Mouse (Mus musculus) E14TG2a.4 (cell line): ENCODE measurements around the gene Myo9b.
"Not testable (repeated sequence)": the region's sequence is repeated elsewhere in the genome, so short reads cannot be mapped to it uniquely, and the experiment has no call there.

Source experiments
- H3K27me3 ChIP-seq: 2 replicates; pipeline ENCODE4 v1.6.1; 2014; ENCODE audit warnings: low read length, control low read depth; ENCODE audit not compliant: insufficient read depth
- H3K36me3 ChIP-seq: 2 replicates; pipeline ENCODE4 v1.6.1; 2014; ENCODE audit warnings: low read length, control low read depth; ENCODE audit not compliant: insufficient read depth
- H3K4me1 ChIP-seq: replicated peaks from 2 replicates; pipeline ENCODE4 v1.6.1; 2014; ENCODE audit warnings: low read depth, low read length, control low read depth
- H3K4me3 ChIP-seq: replicated peaks from 2 replicates; pipeline ENCODE4 v1.5.1; 2014; ENCODE audit warnings: mild to moderate bottlenecking, low read length
- H3K9me3 ChIP-seq: 2 replicates; pipeline ENCODE4 v1.6.1; 2014; ENCODE audit warnings: low read length, control low read depth
- CTCF ChIP-seq: conservative IDR thresholded peaks from 2 replicates; pipeline ENCODE4 v1.5.1; 2014; ENCODE audit warnings: low read length
- NANOG ChIP-seq: IDR thresholded peaks from 2 replicates; pipeline ENCODE4 v1.6.1; 2014; ENCODE audit warnings: borderline replicate concordance, low read length, mixed read lengths
- POU5F1 ChIP-seq: IDR thresholded peaks from 2 replicates; pipeline ENCODE4 v1.6.1; 2014; ENCODE audit warnings: low read length, borderline replicate concordance

The Myo9b gene

DNA sequence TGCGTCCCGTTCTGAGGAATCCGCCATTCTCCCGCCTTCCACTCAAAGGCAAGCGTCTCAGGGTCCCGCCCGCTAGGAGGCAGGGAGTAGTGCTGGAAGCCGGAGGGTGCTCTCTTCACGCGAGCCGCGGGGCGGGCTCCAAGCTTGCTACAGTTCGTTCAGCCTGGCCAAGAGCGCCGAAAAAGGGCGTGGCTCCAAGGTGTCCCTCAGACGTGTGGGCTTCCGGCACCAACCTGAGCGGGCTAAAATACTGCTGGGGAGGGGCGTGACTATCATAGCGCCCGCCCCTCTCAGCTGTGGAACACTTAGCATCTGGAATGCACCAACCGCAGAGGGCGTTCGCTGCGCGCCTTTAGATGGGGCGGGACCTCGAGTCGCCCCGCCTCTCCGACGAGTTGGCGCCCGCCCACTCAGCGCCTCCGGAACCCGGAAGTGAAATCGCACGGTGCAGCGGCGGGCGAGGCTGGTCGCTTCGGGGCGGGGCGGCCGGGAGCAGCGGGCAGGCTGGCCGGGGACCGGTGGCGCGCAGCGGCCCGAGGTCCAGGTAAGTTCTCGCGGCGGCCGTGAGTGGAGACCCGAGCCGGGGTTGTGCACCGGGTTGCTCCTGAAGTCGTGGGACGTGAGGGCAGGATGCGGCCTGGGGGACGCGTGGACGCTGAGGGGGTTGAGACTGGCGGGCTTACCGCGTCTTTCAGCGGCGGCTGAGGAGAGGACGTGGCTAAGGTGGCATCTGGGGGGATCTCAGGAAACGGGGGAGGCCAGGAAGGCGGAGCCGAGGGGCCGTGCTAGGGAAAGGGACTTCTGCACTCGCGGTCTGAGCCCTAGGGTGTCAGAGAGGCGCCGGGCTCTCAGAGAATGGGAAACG, at the start of gene Myo9b, which contains the start of gene Haus8:
Gene Myo9b (plus strand): TSS at position 429 of the 865 bp plus-strand sequence.
Gene Haus8 (minus strand): TSS at position 649 of the 865 bp plus-strand sequence.
- TF ChIP-seq NANOG = no peak
- TF ChIP-seq CTCF = no peak
- TF ChIP-seq POU5F1 = no peak
- Histone ChIP-seq H3K36me3 (peaks cover 32% of the 10 kb centered on the region), H3K27me3 (no peaks in the 10 kb centered on the region)

DNA sequence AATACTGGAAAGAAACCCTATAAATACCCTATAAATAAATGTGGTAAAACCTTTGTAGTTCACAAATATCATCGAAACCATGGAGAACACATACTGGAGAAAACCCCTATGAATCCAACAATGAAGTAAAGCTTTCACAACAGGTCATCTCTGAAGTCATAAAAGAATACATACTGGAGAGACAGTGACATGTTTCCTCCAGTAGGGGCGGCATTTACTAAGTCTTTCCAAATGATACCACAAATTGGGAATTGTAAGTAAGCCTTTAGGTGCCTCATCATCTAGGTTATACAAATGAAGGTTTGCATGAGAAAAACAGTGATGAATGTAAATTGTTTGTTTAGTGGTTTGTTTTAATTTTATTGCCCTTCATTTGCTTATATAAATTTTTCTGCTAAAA, 48.0 kb upstream of the Myo9b start:
- H3K36me3 ChIP-seq = no peaks in the 10 kb centered on the region
- TF ChIP-seq NANOG = no peak
- no peak for TF ChIP-seq POU5F1
- TF ChIP-seq CTCF = peak; percentile 25
- no peaks in the 10 kb centered on the region for H3K4me1 ChIP-seq
- no peak overlapping the region for H3K4me3 ChIP-seq
- H3K27me3 ChIP-seq = no peaks in the 10 kb centered on the region
- H3K9me3 ChIP-seq = peaks cover 8% of the 10 kb centered on the region; the same call in 1 of the 2 replicates

More for the DNA sequence above, at the start of gene Myo9b, which contains the start of gene Haus8:
- H3K9me3 ChIP-seq = no peaks in the 10 kb centered on the region
- peak within 1 kb of the TSS; percentile 98 for H3K4me3 ChIP-seq
- peaks cover 36% of the 10 kb centered on the region for H3K4me1 ChIP-seq

DNA sequence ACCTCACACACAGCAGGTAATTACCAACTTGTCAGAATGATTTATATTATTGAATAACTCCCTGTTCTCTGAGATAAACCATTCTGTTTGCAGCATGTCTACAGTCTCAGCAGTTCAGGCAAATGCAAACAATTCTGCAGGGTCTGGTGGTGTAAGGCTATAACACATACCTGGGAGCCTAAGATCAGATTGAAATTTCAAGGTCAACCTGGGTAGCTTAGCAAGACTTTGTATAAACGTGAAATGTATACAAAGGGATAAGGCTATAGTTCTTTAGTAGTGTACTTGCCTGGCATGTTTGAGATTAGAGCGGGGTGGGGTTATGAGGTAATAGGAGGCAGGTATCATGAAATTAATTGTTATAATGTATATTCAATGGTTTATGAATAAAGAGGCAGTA, 29.8 kb upstream of the Myo9b start:
- Histone ChIP-seq H3K4me3 (no peak overlapping the region), H3K9me3 (no peaks in the 10 kb centered on the region), H3K4me1 (no peaks in the 10 kb centered on the region), H3K27me3 (no peaks in the 10 kb centered on the region), H3K36me3 (no peaks in the 10 kb centered on the region)
- TF ChIP-seq POU5F1 = no peak
- no peak for TF ChIP-seq NANOG
- no peak for TF ChIP-seq CTCF

DNA sequence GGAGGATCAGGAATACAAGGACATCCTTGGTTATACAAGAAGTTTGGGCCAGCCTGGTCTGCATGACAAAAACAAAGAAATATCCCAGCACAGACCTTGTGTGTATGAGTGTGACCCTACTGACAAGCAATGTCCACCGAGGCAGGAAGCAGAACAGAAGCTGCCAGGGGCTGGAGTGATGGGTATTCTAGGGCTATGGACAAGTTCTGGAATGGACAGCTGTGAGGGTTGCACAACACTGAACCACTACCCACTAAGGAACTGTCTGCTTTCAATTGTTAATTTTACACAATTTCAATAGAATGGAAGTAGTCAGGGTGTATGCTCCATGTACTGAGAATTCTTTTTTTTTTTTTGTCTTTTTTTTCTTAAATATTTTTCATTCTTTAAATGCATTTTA, 24.3 kb upstream of the Myo9b start:
- Histone ChIP-seq H3K4me1 (no peaks in the 10 kb centered on the region), H3K36me3 (peaks cover 20% of the 10 kb centered on the region), H3K9me3 (no peaks in the 10 kb centered on the region), H3K27me3 (no peaks in the 10 kb centered on the region), H3K4me3 (no peak overlapping the region)
- TF ChIP-seq NANOG = no peak
- TF ChIP-seq POU5F1 = no peak
- no peak for TF ChIP-seq CTCF

DNA sequence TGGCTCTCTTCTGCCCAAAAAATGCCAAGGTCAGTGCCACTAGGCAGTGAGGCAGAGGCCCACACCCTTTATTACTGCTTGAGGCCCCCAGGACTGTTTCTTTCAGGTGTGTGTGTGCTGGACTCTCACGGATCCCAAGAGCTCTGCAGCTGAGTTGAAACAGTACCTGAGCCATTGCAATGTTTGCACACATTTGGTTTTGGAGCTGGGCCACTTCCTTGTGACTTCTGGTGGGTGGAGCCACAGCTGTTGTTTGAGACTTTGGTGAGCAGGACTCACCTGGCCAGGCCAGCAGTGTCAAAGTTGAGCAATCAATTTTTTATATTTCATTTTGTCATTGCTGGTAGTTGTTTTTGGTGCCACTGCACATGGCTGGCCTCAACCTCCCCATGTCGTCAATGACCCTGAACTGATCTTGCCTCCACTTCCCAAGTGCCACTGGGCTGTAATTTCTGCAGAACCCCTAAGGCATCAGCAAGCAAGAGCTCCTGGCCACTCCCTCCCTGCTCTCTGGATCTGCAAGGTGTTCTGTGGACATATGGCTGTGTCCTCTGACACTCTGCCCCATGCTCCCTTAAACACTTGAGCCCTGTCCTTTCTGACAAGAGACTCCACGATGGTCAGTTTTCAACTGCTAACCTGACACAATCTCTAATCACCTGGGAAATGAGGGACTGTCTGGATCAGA, 15.8 kb upstream of the Myo9b start:
- no peaks in the 10 kb centered on the region for H3K27me3 ChIP-seq
- H3K9me3 ChIP-seq = no peaks in the 10 kb centered on the region
- TF ChIP-seq CTCF = no peak
- TF ChIP-seq NANOG = no peak
- TF ChIP-seq POU5F1 = no peak
- H3K36me3 ChIP-seq = peaks cover 55% of the 10 kb centered on the region
- H3K4me3 ChIP-seq = no peak overlapping the region
- H3K4me1 ChIP-seq = peaks cover 4% of the 10 kb centered on the region; the same call in 1 of the 2 replicates

DNA sequence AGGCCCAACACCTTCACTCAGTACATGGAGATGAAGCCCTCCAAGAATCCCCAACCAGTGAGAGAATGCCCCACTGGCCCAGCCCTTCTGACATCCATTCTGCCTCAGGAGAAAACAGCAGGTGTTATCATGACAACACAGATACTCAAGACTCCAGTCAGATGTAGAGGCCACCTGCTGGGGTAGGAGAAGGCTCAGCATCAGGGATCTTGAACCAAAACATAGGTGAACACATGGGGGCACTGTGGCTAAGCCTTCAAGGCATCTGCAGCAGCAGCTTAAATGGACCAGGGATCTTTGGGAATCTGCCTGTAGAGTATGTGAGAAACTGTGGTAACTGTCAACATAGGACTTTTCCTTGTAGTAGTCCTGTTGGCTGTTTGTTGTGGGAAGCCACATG, 11.3 kb upstream of the Myo9b start:
- no peak overlapping the region for H3K4me3 ChIP-seq
- H3K9me3 ChIP-seq = no peaks in the 10 kb centered on the region
- H3K36me3 ChIP-seq = peaks cover 36% of the 10 kb centered on the region
- peaks cover 4% of the 10 kb centered on the region; the same call in 1 of the 2 replicates for H3K4me1 ChIP-seq
- no peaks in the 10 kb centered on the region for H3K27me3 ChIP-seq
- no peak for TF ChIP-seq POU5F1
- peak; percentile 55; the same call in 1 of the 2 replicates for TF ChIP-seq NANOG
- TF ChIP-seq CTCF = 0 out of 2 replicates have a peak, but pooled peaks have one; percentile 6

DNA sequence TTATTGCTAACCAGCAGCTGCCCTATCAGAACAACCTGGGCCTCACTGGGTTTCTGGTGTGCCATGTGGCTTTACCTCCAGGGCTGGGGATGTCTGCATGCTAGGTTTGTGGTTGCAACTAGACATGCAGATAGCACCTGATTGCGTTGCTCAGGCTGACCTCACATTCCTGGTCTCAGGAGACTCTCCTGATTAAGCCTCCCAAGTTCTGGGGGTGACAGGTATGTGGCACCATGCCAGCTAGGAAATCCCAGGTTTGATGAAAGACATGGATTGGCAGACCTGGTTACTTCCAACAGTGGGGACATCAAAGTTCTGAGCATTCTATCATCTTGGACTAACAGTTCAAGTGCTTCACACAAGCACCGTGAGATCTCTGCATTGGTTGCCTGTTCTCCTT, 4.8 kb upstream of the Myo9b start:
- Histone ChIP-seq H3K36me3 (peaks cover 22% of the 10 kb centered on the region), H3K4me1 (peaks cover 23% of the 10 kb centered on the region)
- TF ChIP-seq CTCF = no peak
- no peak for TF ChIP-seq POU5F1
- no peak for TF ChIP-seq NANOG

DNA sequence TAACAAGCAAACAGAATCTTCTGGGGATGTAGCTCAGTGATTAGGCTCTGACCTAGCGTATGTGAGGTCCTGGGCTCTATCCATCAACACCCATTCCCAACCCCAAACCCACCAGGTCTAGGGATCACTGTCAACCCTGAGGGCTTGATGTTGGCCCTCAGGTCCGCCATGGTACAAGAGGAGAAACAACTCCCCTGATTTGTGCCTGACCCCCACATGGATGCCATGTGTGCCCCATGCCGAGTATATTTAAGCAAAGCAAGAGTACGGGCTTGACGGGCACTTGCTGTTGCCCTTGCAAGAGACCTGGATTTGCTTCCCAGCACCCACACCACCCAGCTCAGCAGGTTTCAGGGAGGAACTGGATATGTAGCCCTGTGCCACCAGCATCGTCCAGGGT, 4.2 kb upstream of the Myo9b start:
- not testable (repeated sequence) for H3K9me3 ChIP-seq, H3K27me3 ChIP-seq, H3K4me3 ChIP-seq
- H3K4me1 ChIP-seq = peaks cover 26% of the 10 kb centered on the region
- H3K36me3 ChIP-seq = peaks cover 16% of the 10 kb centered on the region; the same call in 1 of the 2 replicates

More for the DNA sequence above, 4.8 kb upstream of the Myo9b start:
- H3K4me3 ChIP-seq = no peak overlapping the region
- H3K27me3 ChIP-seq = no peaks in the 10 kb centered on the region
- no peaks in the 10 kb centered on the region for H3K9me3 ChIP-seq
